Mouse (Mus musculus) bone marrow macrophage, adult 2 months (primary cell): ENCODE data around the gene Arhgef3.

ENCODE experiments used
- CTCF ChIP-seq: IDR thresholded peaks from 2 replicates; pipeline ENCODE4 v1.5.1; 2012; ENCODE audit warnings: low read depth, mild to moderate bottlenecking, low read length, moderate library complexity
- POLR2A ChIP-seq: IDR thresholded peaks from 2 replicates; pipeline ENCODE4 v1.6.1; 2012; ENCODE audit warnings: mild to moderate bottlenecking, low read depth, low read length, borderline replicate concordance

GRCm38 (mm10) chr14:27283956-27284355, 169.3 kb downstream of the Arhgef3 start:
- TF ChIP-seq CTCF (no peak), POLR2A (no peak)
